Mouse (Mus musculus): ENCODE results near the gene Hk3. TPM values are rescaled to one million over a fixed set of nuclear protein-coding genes. Genes with fewer than 3 reads are reported as not detected.

The Hk3 gene
- 0.94 and 0.95 TPM in 2 replicates for polyA plus RNA-seq (2014; fragmentation: Nextera tagmentation; extraction: Ambion mirVana)

GRCm38 (mm10) chr13:55021194-55021779, at the start of gene Hk3:
Gene Hk3, minus strand, starts transcription at chr13:55021385.
- Histone ChIP-seq H3K4me3 (ENCODE audit: low read depth, low read length) (no peak within 1 kb of the TSS), H3K9me3 (ENCODE audit: control insufficient read depth, low read length) (no peaks in the 10 kb centered on the region), H3K4me2 (no peak within 1 kb of the TSS), H3K27me3 (ENCODE audit: control insufficient read depth, insufficient read depth, low read length) (no peaks in the 10 kb centered on the region), H3K4me1 (ENCODE audit: control insufficient read depth, insufficient read depth, low read length) (no peaks in the 10 kb centered on the region), H3K36me3 (ENCODE audit: control insufficient read depth, insufficient read depth, low read length) (no peaks in the 10 kb centered on the region), H3K9ac (ENCODE audit: low read length) (no peak within 1 kb of the TSS), H3K27ac (ENCODE audit: low read depth, low read length) (no peak within 1 kb of the TSS)
- 89% methylated on average over 13 of the region's 13 CpGs for WGBS
- DNase-seq (ENCODE audit: low spot score, missing footprints) = no peak
- ATAC-seq (ENCODE audit: low FRiP score) = no peak

GRCm38 (mm10) chr13:55069719-55070118, 48.5 kb upstream of the Hk3 start:
- H3K4me1 ChIP-seq (ENCODE audit: control insufficient read depth, insufficient read depth, low read length) = no peaks in the 10 kb centered on the region
- WGBS = 72% methylated on average over 7 of the region's 7 CpGs
- no peaks in the 10 kb centered on the region for H3K27me3 ChIP-seq (ENCODE audit: control insufficient read depth, insufficient read depth, low read length)
- no peak overlapping the region for H3K27ac ChIP-seq (ENCODE audit: low read depth, low read length)
- ATAC-seq (ENCODE audit: low FRiP score) (no peak), DNase-seq (ENCODE audit: low spot score, missing footprints) (no peak)
- no peaks in the 10 kb centered on the region for H3K9me3 ChIP-seq (ENCODE audit: control insufficient read depth, low read length)
- no peaks in the 10 kb centered on the region for H3K36me3 ChIP-seq (ENCODE audit: control insufficient read depth, insufficient read depth, low read length)
- H3K9ac ChIP-seq (ENCODE audit: low read length) = no peak overlapping the region
- H3K4me3 ChIP-seq (ENCODE audit: low read depth, low read length) = no peak overlapping the region
- no peak overlapping the region for H3K4me2 ChIP-seq

GRCm38 (mm10) chr13:55063276-55063675, 42.1 kb upstream of the Hk3 start:
- ATAC-seq (ENCODE audit: low FRiP score) = no peak
- Histone ChIP-seq H3K4me1 (ENCODE audit: control insufficient read depth, insufficient read depth, low read length) (no peaks in the 10 kb centered on the region), H3K4me3 (ENCODE audit: low read depth, low read length) (no peak overlapping the region), H3K9me3 (ENCODE audit: control insufficient read depth, low read length) (no peaks in the 10 kb centered on the region), H3K9ac (ENCODE audit: low read length) (no peak overlapping the region), H3K36me3 (ENCODE audit: control insufficient read depth, insufficient read depth, low read length) (no peaks in the 10 kb centered on the region; the same call in 1 of the 2 replicates), H3K4me2 (no peak overlapping the region), H3K27ac (ENCODE audit: low read depth, low read length) (no peak overlapping the region), H3K27me3 (ENCODE audit: control insufficient read depth, insufficient read depth, low read length) (no peaks in the 10 kb centered on the region)
- DNase-seq (ENCODE audit: low spot score, missing footprints) = no peak
- WGBS = 84% methylated on average over 2 of the region's 2 CpGs

GRCm38 (mm10) chr13:55058042-55058441, 36.9 kb upstream of the Hk3 start:
- H3K36me3 ChIP-seq (ENCODE audit: control insufficient read depth, insufficient read depth, low read length) = peaks cover 4% of the 10 kb centered on the region
- H3K4me2 ChIP-seq = no peak overlapping the region
- no peaks in the 10 kb centered on the region for H3K4me1 ChIP-seq (ENCODE audit: control insufficient read depth, insufficient read depth, low read length)
- H3K27ac ChIP-seq (ENCODE audit: low read depth, low read length) = no peak overlapping the region
- no peak for ATAC-seq (ENCODE audit: low FRiP score)
- H3K4me3 ChIP-seq (ENCODE audit: low read depth, low read length) = no peak overlapping the region
- H3K27me3 ChIP-seq (ENCODE audit: control insufficient read depth, insufficient read depth, low read length) = no peaks in the 10 kb centered on the region
- H3K9me3 ChIP-seq (ENCODE audit: control insufficient read depth, low read length) = no peaks in the 10 kb centered on the region
- WGBS = 96% methylated on average over 2 of the region's 2 CpGs
- DNase-seq (ENCODE audit: low spot score, missing footprints) = no peak
- no peak overlapping the region for H3K9ac ChIP-seq (ENCODE audit: low read length)

- no peak overlapping the region for H3K9ac ChIP-seq (ENCODE audit: low read length)
- no peak overlapping the region for H3K4me2 ChIP-seq
- DNase-seq (ENCODE audit: low spot score, missing footprints) (no peak), ATAC-seq (ENCODE audit: low FRiP score) (no peak)
- no peak overlapping the region for H3K27ac ChIP-seq (ENCODE audit: low read depth, low read length)
- no peaks in the 10 kb centered on the region for H3K4me1 ChIP-seq (ENCODE audit: control insufficient read depth, insufficient read depth, low read length)
- H3K4me3 ChIP-seq (ENCODE audit: low read depth, low read length) = no peak overlapping the region
- no peaks in the 10 kb centered on the region for H3K9me3 ChIP-seq (ENCODE audit: control insufficient read depth, low read length)
- no peaks in the 10 kb centered on the region for H3K27me3 ChIP-seq (ENCODE audit: control insufficient read depth, insufficient read depth, low read length)
- 71% methylated on average over 3 of the region's 3 CpGs for WGBS
- H3K36me3 ChIP-seq (ENCODE audit: control insufficient read depth, insufficient read depth, low read length) = no peaks in the 10 kb centered on the region
Measured at GRCm38 (mm10) chr13:55047706-55048105, 26.5 kb upstream of the Hk3 start.

- no peak for DNase-seq (ENCODE audit: low spot score, missing footprints)
Measured at GRCm38 (mm10) chr13:55040016-55040415, 18.8 kb upstream of the Hk3 start.

GRCm38 (mm10) chr13:55024215-55024614, 3.0 kb upstream of the Hk3 start:
- 92% methylated on average over 2 of the region's 2 CpGs for WGBS

More at GRCm38 (mm10) chr13:55040016-55040415, 18.8 kb upstream of the Hk3 start:
- H3K9me3 ChIP-seq (ENCODE audit: control insufficient read depth, low read length) = no peaks in the 10 kb centered on the region
- H3K4me1 ChIP-seq (ENCODE audit: control insufficient read depth, insufficient read depth, low read length) = no peaks in the 10 kb centered on the region
- H3K4me3 ChIP-seq (ENCODE audit: low read depth, low read length) = no peak overlapping the region
- H3K9ac ChIP-seq (ENCODE audit: low read length) = no peak overlapping the region
- no peak overlapping the region for H3K4me2 ChIP-seq
- H3K36me3 ChIP-seq (ENCODE audit: control insufficient read depth, insufficient read depth, low read length) = peaks cover 4% of the 10 kb centered on the region; the same call in 1 of the 2 replicates
- H3K27me3 ChIP-seq (ENCODE audit: control insufficient read depth, insufficient read depth, low read length) = no peaks in the 10 kb centered on the region
- 92% methylated on average over 2 of the region's 2 CpGs for WGBS
- H3K27ac ChIP-seq (ENCODE audit: low read depth, low read length) = no peak overlapping the region
- no peak for ATAC-seq (ENCODE audit: low FRiP score)

GRCm38 (mm10) chr13:55022715-55023114, 1.5 kb upstream of the Hk3 start:
- Histone ChIP-seq H3K36me3 (ENCODE audit: control insufficient read depth, insufficient read depth, low read length) (no peaks in the 10 kb centered on the region), H3K9me3 (ENCODE audit: control insufficient read depth, low read length) (no peaks in the 10 kb centered on the region), H3K4me2 (no peak overlapping the region), H3K4me1 (ENCODE audit: control insufficient read depth, insufficient read depth, low read length) (no peaks in the 10 kb centered on the region), H3K4me3 (ENCODE audit: low read depth, low read length) (no peak overlapping the region), H3K27me3 (ENCODE audit: control insufficient read depth, insufficient read depth, low read length) (no peaks in the 10 kb centered on the region), H3K27ac (ENCODE audit: low read depth, low read length) (no peak overlapping the region), H3K9ac (ENCODE audit: low read length) (no peak overlapping the region)
- no peak for DNase-seq (ENCODE audit: low spot score, missing footprints)
- WGBS = 89% methylated on average over 9 of the region's 9 CpGs
- no peak for ATAC-seq (ENCODE audit: low FRiP score)

More at GRCm38 (mm10) chr13:55024215-55024614, 3.0 kb upstream of the Hk3 start:
- H3K4me2 ChIP-seq = no peak overlapping the region
- H3K4me3 ChIP-seq (ENCODE audit: low read depth, low read length) = no peak overlapping the region
- no peak for ATAC-seq (ENCODE audit: low FRiP score)
- H3K9me3 ChIP-seq (ENCODE audit: control insufficient read depth, low read length) = no peaks in the 10 kb centered on the region
- no peaks in the 10 kb centered on the region for H3K27me3 ChIP-seq (ENCODE audit: control insufficient read depth, insufficient read depth, low read length)
- no peaks in the 10 kb centered on the region for H3K4me1 ChIP-seq (ENCODE audit: control insufficient read depth, insufficient read depth, low read length)
- no peak overlapping the region for H3K9ac ChIP-seq (ENCODE audit: low read length)
- H3K27ac ChIP-seq (ENCODE audit: low read depth, low read length) = no peak overlapping the region
- no peaks in the 10 kb centered on the region for H3K36me3 ChIP-seq (ENCODE audit: control insufficient read depth, insufficient read depth, low read length)
- DNase-seq (ENCODE audit: low spot score, missing footprints) = no peak

GRCm38 (mm10) chr13:55022256-55022655, 1.1 kb upstream of the Hk3 start:
- DNase-seq (ENCODE audit: low spot score, missing footprints) = peak; percentile 33
- WGBS = 62% methylated on average over 4 of the region's 4 CpGs
- no peak overlapping the region for H3K4me3 ChIP-seq (ENCODE audit: low read depth, low read length)
- no peaks in the 10 kb centered on the region for H3K9me3 ChIP-seq (ENCODE audit: control insufficient read depth, low read length)
- H3K36me3 ChIP-seq (ENCODE audit: control insufficient read depth, insufficient read depth, low read length) = no peaks in the 10 kb centered on the region
- ATAC-seq (ENCODE audit: low FRiP score) = no peak
- no peaks in the 10 kb centered on the region for H3K27me3 ChIP-seq (ENCODE audit: control insufficient read depth, insufficient read depth, low read length)
- no peak overlapping the region for H3K4me2 ChIP-seq
- H3K27ac ChIP-seq (ENCODE audit: low read depth, low read length) = no peak overlapping the region
- no peaks in the 10 kb centered on the region for H3K4me1 ChIP-seq (ENCODE audit: control insufficient read depth, insufficient read depth, low read length)
- H3K9ac ChIP-seq (ENCODE audit: low read length) = no peak overlapping the region
